Mouse (Mus musculus) Muller cell, postnatal 12 days (primary cell): ENCODE data around the gene Rbms1.
"Not testable (repeated sequence)": the region's sequence is repeated elsewhere in the genome, so short reads cannot be mapped to it uniquely, and the experiment has no call there.

Experiments
- DNase-seq: peaks from one replicate; pipeline ENCODE4 v3.0.0-alpha.2; 2015; ENCODE audit errors: inconsistent ontology term

Rbms1 gene

GRCm38 (mm10) chr2:60847984-60848383 lies 115.0 kb downstream of the Rbms1 start:
- DNase-seq: no peak

GRCm38 (mm10) chr2:60845316-60845894 lies 117.6 kb downstream of the Rbms1 start:
- DNase-seq: no peak

- no peak for DNase-seq
Measured at GRCm38 (mm10) chr2:60844259-60844658, 118.7 kb downstream of the Rbms1 start.

- no peak for DNase-seq
Measured at GRCm38 (mm10) chr2:60843633-60844032, 119.4 kb downstream of the Rbms1 start.

- no peak for DNase-seq
Measured at GRCm38 (mm10) chr2:60842976-60843375, 120.0 kb downstream of the Rbms1 start.

- no peak for DNase-seq
Measured at GRCm38 (mm10) chr2:60840922-60841321, 122.1 kb downstream of the Rbms1 start.

GRCm38 (mm10) chr2:60839498-60839897 lies 123.5 kb downstream of the Rbms1 start:
- no peak for DNase-seq

GRCm38 (mm10) chr2:60838856-60839255 lies 124.1 kb downstream of the Rbms1 start:
- no peak for DNase-seq

- no peak for DNase-seq
Measured at GRCm38 (mm10) chr2:60837616-60838015, 125.4 kb downstream of the Rbms1 start.

GRCm38 (mm10) chr2:60836237-60836636 lies 126.8 kb downstream of the Rbms1 start:
- DNase-seq: no peak

GRCm38 (mm10) chr2:60834293-60834692 lies 128.7 kb downstream of the Rbms1 start:
- no peak for DNase-seq

GRCm38 (mm10) chr2:60832254-60832653 lies 130.7 kb downstream of the Rbms1 start:
- DNase-seq: no peak

- DNase-seq: not testable (repeated sequence)
Measured at GRCm38 (mm10) chr2:60830464-60830863, 132.5 kb downstream of the Rbms1 start.

- no peak for DNase-seq
Measured at GRCm38 (mm10) chr2:60828908-60829462, 134.0 kb downstream of the Rbms1 start.

- DNase-seq: no peak
Measured at GRCm38 (mm10) chr2:60827152-60827428, 135.9 kb downstream of the Rbms1 start.

- no peak for DNase-seq
Measured at GRCm38 (mm10) chr2:60826406-60827151, 136.4 kb downstream of the Rbms1 start.

GRCm38 (mm10) chr2:60825690-60826089 lies 137.3 kb downstream of the Rbms1 start:
- DNase-seq: peak; percentile 39

GRCm38 (mm10) chr2:60821635-60822034 lies 141.4 kb downstream of the Rbms1 start:
- DNase-seq: no peak

GRCm38 (mm10) chr2:60818632-60819031 lies 144.4 kb downstream of the Rbms1 start:
- no peak for DNase-seq

- no peak for DNase-seq
Measured at GRCm38 (mm10) chr2:60816307-60816706, 146.7 kb downstream of the Rbms1 start.

GRCm38 (mm10) chr2:60814788-60815187 lies 148.2 kb downstream of the Rbms1 start:
- DNase-seq: peak; percentile 20

GRCm38 (mm10) chr2:60812949-60813348 lies 150.0 kb downstream of the Rbms1 start:
- DNase-seq: peak; percentile 17

- peak; percentile 34 for DNase-seq
Measured at GRCm38 (mm10) chr2:60810617-60811016, 152.4 kb downstream of the Rbms1 start.
